Mouse (Mus musculus) heart, postnatal 0 days (tissue): ENCODE results near the gene Mrpl19.

Source experiments
- CTCF ChIP-seq: IDR thresholded peaks from 2 replicates; pipeline ENCODE4 v1.5.1; 2016; ENCODE audit warnings: antibody characterized with exemption, control low read depth, low read depth
- EP300 ChIP-seq: IDR thresholded peaks from 2 replicates; pipeline ENCODE4 v1.6.1; 2016; ENCODE audit warnings: antibody characterized with exemption, low read depth

DNA sequence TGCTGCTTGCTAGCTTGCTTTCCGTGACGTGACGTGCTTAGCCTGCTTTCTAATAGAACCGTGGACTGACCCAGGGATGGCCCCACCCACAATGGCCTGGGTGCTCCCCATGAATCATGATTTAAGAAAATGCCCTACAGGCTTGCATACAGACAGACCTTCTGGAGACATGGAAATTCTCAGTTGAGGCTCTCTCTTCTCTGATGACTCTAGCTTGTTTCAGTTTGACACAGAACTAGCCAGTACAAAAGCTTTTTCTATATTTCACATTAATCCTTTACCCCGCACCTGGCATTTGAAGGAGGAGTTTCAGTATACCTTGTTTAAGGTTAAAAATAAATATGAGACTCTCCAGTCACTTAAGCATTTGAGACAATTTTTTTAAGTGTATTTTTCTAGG lies 24.0 kb downstream of the Mrpl19 start:
- TF ChIP-seq CTCF (no peak), EP300 (no peak)
